Mouse (Mus musculus): Measurements from ENCODE around the gene Cchcr1. TPM values are rescaled to one million over a fixed set of nuclear protein-coding genes. Genes with fewer than 3 reads are reported as not detected.

The Cchcr1 gene
- polyA plus RNA-seq, 1 experiment from 2014 or later: 19.1 TPM

GRCm38 (mm10) chr17:35548636-35549035 lies 31.7 kb downstream of the Cchcr1 start:
- no peaks in the 10 kb centered on the region for H3K27me3 ChIP-seq
- WGBS: 14% methylated on average over 5 of the region's 5 CpGs
- ATAC-seq (ENCODE audit: low FRiP score): no peak

GRCm38 (mm10) chr17:35549437-35550142 lies 32.7 kb downstream of the Cchcr1 start:
- Histone ChIP-seq H3K9ac (no peak overlapping the region), H3K4me1 (peaks cover 6% of the 10 kb centered on the region; the same call in 1 of the 2 replicates), H3K27me3 (no peaks in the 10 kb centered on the region), H3K27ac (peak overlapping the region; percentile 36; the same call in 1 of the 2 replicates), H3K4me2 (no peak overlapping the region), H3K9me3 (no peaks in the 10 kb centered on the region), H3K36me3 (replicated peaks) (no peaks in the 10 kb centered on the region), H3K4me3 (replicated peaks) (no peak overlapping the region)
- 55% methylated on average over 15 of the region's 15 CpGs for WGBS
- ATAC-seq (ENCODE audit: low FRiP score): no peak

More at GRCm38 (mm10) chr17:35548636-35549035, 31.7 kb downstream of the Cchcr1 start:
- Histone ChIP-seq H3K36me3 (replicated peaks) (no peaks in the 10 kb centered on the region), H3K9ac (no peak overlapping the region), H3K9me3 (no peaks in the 10 kb centered on the region), H3K27ac (no peak overlapping the region), H3K4me3 (replicated peaks) (no peak overlapping the region), H3K4me1 (peaks cover 8% of the 10 kb centered on the region), H3K4me2 (no peak overlapping the region)

GRCm38 (mm10) chr17:35550143-35550494 lies 33.2 kb downstream of the Cchcr1 start:
- Histone ChIP-seq H3K9me3 (no peaks in the 10 kb centered on the region), H3K9ac (no peak overlapping the region), H3K27me3 (no peaks in the 10 kb centered on the region), H3K4me2 (no peak overlapping the region), H3K4me1 (peaks cover 6% of the 10 kb centered on the region; the same call in 1 of the 2 replicates), H3K27ac (no peak overlapping the region), H3K36me3 (replicated peaks) (no peaks in the 10 kb centered on the region), H3K4me3 (replicated peaks) (no peak overlapping the region)
- 96% methylated on average over 4 of the region's 4 CpGs for WGBS
- ATAC-seq (ENCODE audit: low FRiP score): no peak

GRCm38 (mm10) chr17:35550871-35551270 lies 34.0 kb downstream of the Cchcr1 start:
- no peak overlapping the region for H3K4me2 ChIP-seq
- H3K4me1 ChIP-seq: peaks cover 6% of the 10 kb centered on the region; the same call in 1 of the 2 replicates
- WGBS: 63% methylated on average over 8 of the region's 8 CpGs
- H3K4me3 ChIP-seq (replicated peaks): no peak overlapping the region
- no peaks in the 10 kb centered on the region for H3K36me3 ChIP-seq (replicated peaks)
- no peak overlapping the region for H3K27ac ChIP-seq
- H3K27me3 ChIP-seq: no peaks in the 10 kb centered on the region
- H3K9ac ChIP-seq: no peak overlapping the region
- H3K9me3 ChIP-seq: no peaks in the 10 kb centered on the region
- ATAC-seq (ENCODE audit: low FRiP score): no peak

- Histone ChIP-seq H3K9me3 (no peaks in the 10 kb centered on the region), H3K9ac (no peak within 1 kb of the TSS), H3K4me2 (no peak within 1 kb of the TSS), H3K27me3 (no peaks in the 10 kb centered on the region), H3K4me3 (replicated peaks) (no peak within 1 kb of the TSS), H3K4me1 (no peaks in the 10 kb centered on the region; the same call in 1 of the 2 replicates), H3K27ac (no peak within 1 kb of the TSS), H3K36me3 (replicated peaks) (no peaks in the 10 kb centered on the region)
- WGBS: 83% methylated on average over 10 of the region's 10 CpGs
- no peak for ATAC-seq (ENCODE audit: low FRiP score)
These were observed 35.0 kb downstream of the Cchcr1 start, which contains the start of gene Cdsn for GRCm38 (mm10) chr17:35551881-35552414. Gene Cdsn, plus strand, starts transcription at chr17:35552128.

GRCm38 (mm10) chr17:35554321-35554720 lies 37.4 kb downstream of the Cchcr1 start:
- H3K27me3 ChIP-seq: no peaks in the 10 kb centered on the region
- H3K9me3 ChIP-seq: no peaks in the 10 kb centered on the region
- no peaks in the 10 kb centered on the region for H3K36me3 ChIP-seq (replicated peaks)
- H3K9ac ChIP-seq: no peak overlapping the region
- H3K27ac ChIP-seq: no peak overlapping the region
- WGBS: 85% methylated on average over 5 of the region's 5 CpGs
- ATAC-seq (ENCODE audit: low FRiP score): no peak
- H3K4me3 ChIP-seq (replicated peaks): no peak overlapping the region
- no peaks in the 10 kb centered on the region for H3K4me1 ChIP-seq
- H3K4me2 ChIP-seq: no peak overlapping the region

- H3K9me3 ChIP-seq: no peaks in the 10 kb centered on the region
- no peaks in the 10 kb centered on the region for H3K36me3 ChIP-seq (replicated peaks)
- no peaks in the 10 kb centered on the region for H3K4me1 ChIP-seq
- H3K9ac ChIP-seq: no peak overlapping the region
- no peak for ATAC-seq (ENCODE audit: low FRiP score)
- 93% methylated on average over 18 of the region's 18 CpGs for WGBS
- H3K4me3 ChIP-seq (replicated peaks): no peak overlapping the region
- H3K4me2 ChIP-seq: no peak overlapping the region
- no peaks in the 10 kb centered on the region for H3K27me3 ChIP-seq
- H3K27ac ChIP-seq: no peak overlapping the region
These were observed 38.0 kb downstream of the Cchcr1 start for GRCm38 (mm10) chr17:35554761-35555397.

GRCm38 (mm10) chr17:35556186-35556765 lies 39.4 kb downstream of the Cchcr1 start:
- no peaks in the 10 kb centered on the region for H3K27me3 ChIP-seq
- ATAC-seq (ENCODE audit: low FRiP score): no peak
- no peak overlapping the region for H3K4me2 ChIP-seq
- H3K36me3 ChIP-seq (replicated peaks): no peaks in the 10 kb centered on the region
- no peak overlapping the region for H3K9ac ChIP-seq
- H3K4me1 ChIP-seq: no peaks in the 10 kb centered on the region
- no peak overlapping the region for H3K4me3 ChIP-seq (replicated peaks)
- no peaks in the 10 kb centered on the region for H3K9me3 ChIP-seq
- no peak overlapping the region for H3K27ac ChIP-seq
- WGBS: 93% methylated on average over 13 of the region's 13 CpGs

GRCm38 (mm10) chr17:35556812-35557211 lies 39.9 kb downstream of the Cchcr1 start:
- Histone ChIP-seq H3K4me1 (no peaks in the 10 kb centered on the region), H3K27me3 (no peaks in the 10 kb centered on the region), H3K36me3 (replicated peaks) (no peaks in the 10 kb centered on the region), H3K9me3 (no peaks in the 10 kb centered on the region), H3K4me3 (replicated peaks) (no peak overlapping the region), H3K27ac (no peak overlapping the region), H3K9ac (no peak overlapping the region), H3K4me2 (no peak overlapping the region)
- no peak for ATAC-seq (ENCODE audit: low FRiP score)
- WGBS: 31% methylated on average over 5 of the region's 5 CpGs

- H3K36me3 ChIP-seq (replicated peaks): no peaks in the 10 kb centered on the region
- no peak overlapping the region for H3K4me3 ChIP-seq (replicated peaks)
- H3K9me3 ChIP-seq: no peaks in the 10 kb centered on the region
- WGBS: 84% methylated on average over 9 of the region's 9 CpGs
- H3K27ac ChIP-seq: no peak overlapping the region
- no peaks in the 10 kb centered on the region for H3K4me1 ChIP-seq
- no peak overlapping the region for H3K4me2 ChIP-seq
- ATAC-seq (ENCODE audit: low FRiP score): no peak
- no peak overlapping the region for H3K9ac ChIP-seq
- no peaks in the 10 kb centered on the region for H3K27me3 ChIP-seq
These were observed 40.5 kb downstream of the Cchcr1 start for GRCm38 (mm10) chr17:35557351-35557750.

- Histone ChIP-seq H3K27ac (no peak overlapping the region), H3K36me3 (replicated peaks) (no peaks in the 10 kb centered on the region), H3K4me2 (no peak overlapping the region), H3K27me3 (no peaks in the 10 kb centered on the region), H3K9ac (no peak overlapping the region), H3K4me1 (no peaks in the 10 kb centered on the region), H3K9me3 (no peaks in the 10 kb centered on the region), H3K4me3 (replicated peaks) (no peak overlapping the region)
- no peak for ATAC-seq (ENCODE audit: low FRiP score)
- WGBS: 61% methylated on average over 8 of the region's 8 CpGs
These were observed 41.3 kb downstream of the Cchcr1 start for GRCm38 (mm10) chr17:35558216-35558615.

GRCm38 (mm10) chr17:35567150-35567549 lies 50.2 kb downstream of the Cchcr1 start, which contains the start of gene 2300002M23Rik:
Gene 2300002M23Rik, plus strand, starts transcription at chr17:35567450.
- Histone ChIP-seq H3K9ac (no peak within 1 kb of the TSS), H3K4me2 (no peak within 1 kb of the TSS), H3K27me3 (peaks cover 24% of the 10 kb centered on the region), H3K27ac (no peak within 1 kb of the TSS), H3K4me1 (peaks cover 14% of the 10 kb centered on the region), H3K36me3 (replicated peaks) (no peaks in the 10 kb centered on the region), H3K9me3 (no peaks in the 10 kb centered on the region), H3K4me3 (replicated peaks) (no peak within 1 kb of the TSS)
- WGBS: 60% methylated on average over 3 of the region's 3 CpGs
- ATAC-seq (ENCODE audit: low FRiP score): no peak

All from forebrain, embryonic 12.5 days (tissue).